Mouse (Mus musculus) megakaryocyte, embryonic 14.5 days (primary cell): Measurements from ENCODE around the gene Tas1r1.

Experiments used
- FLI1 ChIP-seq: IDR thresholded peaks from 2 replicates; pipeline ENCODE4 v1.6.1; 2012; ENCODE audit warnings: low read length, inconsistent platforms, mixed read lengths
- GATA1 ChIP-seq: IDR thresholded peaks from 3 replicates; pipeline ENCODE4 v1.6.1; 2012; ENCODE audit warnings: mixed read lengths, low read length, inconsistent platforms, borderline replicate concordance

GRCm38 (mm10) chr4:152008148-152008500 is 30.2 kb downstream of the Tas1r1 start:
- TF ChIP-seq GATA1 (no peak), FLI1 (no peak)
